Mouse (Mus musculus): ENCODE measurements around the gene Grb10.

Gene Grb10

GRCm38 (mm10) chr11:11947857-11948256 lies 90.6 kb downstream of the Grb10 start:
- no peak for DNase-seq (ENCODE audit: low read depth, low spot score)

GRCm38 (mm10) chr11:11945766-11946165 lies 92.7 kb downstream of the Grb10 start:
- DNase-seq (ENCODE audit: low read depth, low spot score) = no peak

- no peak for DNase-seq (ENCODE audit: low read depth, low spot score)
These were observed 93.7 kb downstream of the Grb10 start for GRCm38 (mm10) chr11:11944814-11945213.

- DNase-seq (ENCODE audit: low read depth, low spot score) = no peak
These were observed 94.5 kb downstream of the Grb10 start for GRCm38 (mm10) chr11:11944082-11944349.

GRCm38 (mm10) chr11:11943240-11944081 lies 95.0 kb downstream of the Grb10 start:
- no peak for DNase-seq (ENCODE audit: low read depth, low spot score)

- no peak for DNase-seq (ENCODE audit: low read depth, low spot score)
These were observed 95.9 kb downstream of the Grb10 start for GRCm38 (mm10) chr11:11942320-11943217.

- DNase-seq (ENCODE audit: low read depth, low spot score) = no peak
These were observed 97.4 kb downstream of the Grb10 start for GRCm38 (mm10) chr11:11940833-11941681.

- peak; percentile 98 for DNase-seq (ENCODE audit: low read depth, low spot score)
These were observed 98.9 kb downstream of the Grb10 start for GRCm38 (mm10) chr11:11939611-11940010.

- DNase-seq (ENCODE audit: low read depth, low spot score) = no peak
These were observed 99.9 kb downstream of the Grb10 start for GRCm38 (mm10) chr11:11938591-11938990.

GRCm38 (mm10) chr11:11937340-11938030 lies 101.0 kb downstream of the Grb10 start:
- peak; percentile 49 for DNase-seq (ENCODE audit: low read depth, low spot score)

GRCm38 (mm10) chr11:11934808-11935207 lies 103.7 kb downstream of the Grb10 start:
- DNase-seq (ENCODE audit: low read depth, low spot score) = no peak

GRCm38 (mm10) chr11:11932102-11932789 lies 106.2 kb downstream of the Grb10 start:
- no peak for DNase-seq (ENCODE audit: low read depth, low spot score)

GRCm38 (mm10) chr11:11931688-11932087 lies 106.8 kb downstream of the Grb10 start:
- no peak for DNase-seq (ENCODE audit: low read depth, low spot score)

GRCm38 (mm10) chr11:11930527-11930926 lies 108.0 kb downstream of the Grb10 start:
- no peak for DNase-seq (ENCODE audit: low read depth, low spot score)

GRCm38 (mm10) chr11:11929059-11929458 lies 109.4 kb downstream of the Grb10 start:
- no peak for DNase-seq (ENCODE audit: low read depth, low spot score)

GRCm38 (mm10) chr11:11928586-11928985 lies 109.9 kb downstream of the Grb10 start:
- peak; percentile 19 for DNase-seq (ENCODE audit: low read depth, low spot score)

- no peak for DNase-seq (ENCODE audit: low read depth, low spot score)
These were observed 114.6 kb downstream of the Grb10 start for GRCm38 (mm10) chr11:11923900-11924299.

- no peak for DNase-seq (ENCODE audit: low read depth, low spot score)
These were observed 115.1 kb downstream of the Grb10 start for GRCm38 (mm10) chr11:11923345-11923744.

- DNase-seq (ENCODE audit: low read depth, low spot score) = no peak
These were observed 116.4 kb downstream of the Grb10 start for GRCm38 (mm10) chr11:11922106-11922505.

GRCm38 (mm10) chr11:11907703-11908413 lies 130.6 kb downstream of the Grb10 start:
- peak; percentile 77 for DNase-seq (ENCODE audit: low read depth, low spot score)
